Mouse (Mus musculus) intestine, embryonic 16.5 days (tissue): ENCODE results near the gene Spata31d1b. TPM values are rescaled to one million over a fixed set of nuclear protein-coding genes. Genes with fewer than 3 reads are reported as not detected.

Experiments used
- ATAC-seq: fragments of 200-750 bp; cut with Nextera tagmentation; 2 replicates; pipeline ENCODE4 v1.8.0; 2017; ENCODE audit warnings: moderate TSS enrichment, moderate library complexity
- H3K27ac ChIP-seq: fragments of 300-500 bp; sonication (generic); 2 replicates; pipeline ENCODE4 v1.5.1; 2014; ENCODE audit warnings: mild to moderate bottlenecking, low read length
- H3K27me3 ChIP-seq: fragments of 300-500 bp; sonication (generic); replicated peaks from 2 replicates; pipeline ENCODE4 v1.6.1; 2014; ENCODE audit warnings: low read length, control low read depth, mixed read lengths; ENCODE audit not compliant: control insufficient read depth, insufficient read depth
- H3K36me3 ChIP-seq: fragments of 300-500 bp; sonication (generic); 2 replicates; pipeline ENCODE4 v1.6.1; 2014; ENCODE audit warnings: low read length, control low read depth; ENCODE audit not compliant: control insufficient read depth, insufficient read depth
- H3K4me1 ChIP-seq: fragments of 300-500 bp; sonication (generic); 2 replicates; pipeline ENCODE4 v1.6.1; 2014; ENCODE audit warnings: low read length, control low read depth, mixed read lengths; ENCODE audit not compliant: control insufficient read depth, insufficient read depth
- H3K4me2 ChIP-seq: fragments of 300-500 bp; sonication (generic); 2 replicates; pipeline ENCODE4 v1.6.1; 2014; ENCODE audit warnings: low read depth, low read length, control low read depth
- H3K4me3 ChIP-seq: fragments of 300-500 bp; sonication (generic); 2 replicates; pipeline ENCODE4 v1.5.1; 2014; ENCODE audit warnings: mild to moderate bottlenecking, low read length
- H3K9ac ChIP-seq: fragments of 300-500 bp; sonication (generic); 2 replicates; pipeline ENCODE4 v1.6.1; 2014; ENCODE audit warnings: low read depth, low read length
- H3K9me3 ChIP-seq: fragments of 300-500 bp; sonication (generic); 2 replicates; pipeline ENCODE4 v1.6.1; 2016; ENCODE audit warnings: low read length, control low read depth; ENCODE audit not compliant: control insufficient read depth
- WGBS: fragments of 180-500 bp; shearing (Covaris S2); extraction: QIAGEN DNeasy Blood & Tissue Kit; methylation state at CpG from one replicate; pipeline ENCODE4 v1.1.7; 2014; 5-methylcytosine and 5-hydroxymethylcytosine counted together
- polyA plus RNA-seq: library from polyadenylated mRNA; unstranded; fragments of >200 nt; fragmentation: Nextera tagmentation; extraction: Ambion mirVana; gene quantifications from 2 replicates; pipeline ENCODE4 v1.2.1, GENCODE M21; 2015

Spata31d1b gene
- polyA plus RNA-seq, 1 experiment from 2014 or later = not detected

DNA sequence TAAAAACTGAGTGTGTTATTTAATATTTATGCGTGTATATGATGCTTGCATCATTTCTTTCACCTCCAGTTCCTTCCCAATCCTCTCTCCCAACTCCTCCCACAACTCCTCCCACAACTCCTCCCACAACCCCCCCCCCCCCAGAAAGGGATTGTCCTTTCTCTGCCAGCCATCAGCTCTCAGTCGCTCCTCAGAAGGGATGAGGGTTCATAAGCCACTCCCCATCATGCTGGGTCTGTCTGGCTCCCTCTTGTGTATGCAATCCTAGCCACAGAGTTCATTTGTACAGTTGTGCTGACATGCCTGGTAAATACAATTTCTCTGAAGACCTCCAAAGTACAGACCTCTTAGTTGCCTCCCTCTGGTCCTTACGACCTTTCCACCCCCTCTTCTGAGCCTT lies 23.1 kb downstream of the Spata31d1b start:
- WGBS = 28% methylated on average over 3 of the region's 3 CpGs
- peak; percentile 68 for ATAC-seq

GRCm38 (mm10) chr13:59738455-59738854 lies 26.4 kb downstream of the Spata31d1b start:
- H3K36me3 ChIP-seq = no peaks in the 10 kb centered on the region
- no peak for ATAC-seq
- H3K4me1 ChIP-seq = no peaks in the 10 kb centered on the region; the same call in 1 of the 2 replicates

More for the DNA sequence above, 23.1 kb downstream of the Spata31d1b start:
- Histone ChIP-seq H3K9ac (no peak overlapping the region), H3K36me3 (no peaks in the 10 kb centered on the region), H3K27ac (no peak overlapping the region), H3K27me3 (no peaks in the 10 kb centered on the region), H3K4me2 (no peak overlapping the region), H3K9me3 (no peaks in the 10 kb centered on the region), H3K4me1 (no peaks in the 10 kb centered on the region; the same call in 1 of the 2 replicates), H3K4me3 (no peak overlapping the region)

GRCm38 (mm10) chr13:59739397-59739796 lies 27.3 kb downstream of the Spata31d1b start:
- H3K9ac ChIP-seq = no peak overlapping the region
- H3K36me3 ChIP-seq = no peaks in the 10 kb centered on the region
- ATAC-seq = no peak
- H3K27me3 ChIP-seq = no peaks in the 10 kb centered on the region
- H3K4me1 ChIP-seq = no peaks in the 10 kb centered on the region; the same call in 1 of the 2 replicates
- no peak overlapping the region for H3K4me2 ChIP-seq
- 92% methylated on average over 4 of the region's 4 CpGs for WGBS
- no peak overlapping the region for H3K4me3 ChIP-seq
- no peaks in the 10 kb centered on the region for H3K9me3 ChIP-seq
- no peak overlapping the region for H3K27ac ChIP-seq

More at GRCm38 (mm10) chr13:59738455-59738854, 26.4 kb downstream of the Spata31d1b start:
- 93% methylated on average over 2 of the region's 2 CpGs for WGBS
- Histone ChIP-seq H3K27me3 (no peaks in the 10 kb centered on the region), H3K27ac (no peak overlapping the region), H3K9me3 (no peaks in the 10 kb centered on the region), H3K9ac (no peak overlapping the region), H3K4me2 (no peak overlapping the region), H3K4me3 (no peak overlapping the region)

GRCm38 (mm10) chr13:59741096-59741495 lies 29.0 kb downstream of the Spata31d1b start:
- Histone ChIP-seq H3K9me3 (no peaks in the 10 kb centered on the region), H3K4me2 (no peak overlapping the region), H3K4me1 (no peaks in the 10 kb centered on the region), H3K4me3 (no peak overlapping the region), H3K9ac (no peak overlapping the region), H3K36me3 (no peaks in the 10 kb centered on the region), H3K27me3 (no peaks in the 10 kb centered on the region), H3K27ac (no peak overlapping the region)
- no peak for ATAC-seq
- 85% methylated on average over 11 of the region's 11 CpGs for WGBS

- H3K4me2 ChIP-seq = no peak overlapping the region
- no peaks in the 10 kb centered on the region for H3K36me3 ChIP-seq
- no peaks in the 10 kb centered on the region for H3K9me3 ChIP-seq
- WGBS = 65% methylated on average over 10 of the region's 10 CpGs
- no peak overlapping the region for H3K4me3 ChIP-seq
- no peak overlapping the region for H3K27ac ChIP-seq
- no peaks in the 10 kb centered on the region for H3K27me3 ChIP-seq
- ATAC-seq = no peak
- no peaks in the 10 kb centered on the region for H3K4me1 ChIP-seq
- no peak overlapping the region for H3K9ac ChIP-seq
Measured at GRCm38 (mm10) chr13:59741697-59742096, 29.6 kb downstream of the Spata31d1b start.

DNA sequence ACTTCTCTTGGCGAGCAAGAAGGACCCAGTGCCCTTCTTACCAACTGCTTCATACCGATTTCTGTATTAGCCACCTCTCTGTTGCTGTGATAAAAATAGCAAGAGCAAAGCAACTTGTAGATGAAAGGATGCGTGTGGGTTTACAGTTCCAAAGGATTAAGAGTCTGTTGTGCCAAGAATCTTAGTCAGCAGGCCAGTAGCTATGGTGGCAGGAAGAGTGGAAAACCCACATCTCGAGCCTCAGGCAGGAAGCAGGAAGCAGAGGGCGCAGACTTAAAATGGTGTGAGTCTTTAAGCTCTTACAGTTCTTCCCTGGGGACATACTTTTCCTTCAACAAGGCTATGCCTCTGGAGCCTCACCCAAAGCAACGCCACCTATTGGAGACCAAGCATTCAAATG lies 33.4 kb downstream of the Spata31d1b start:
- ATAC-seq = no peak
- Histone ChIP-seq H3K27me3 (no peaks in the 10 kb centered on the region), H3K4me3 (no peak overlapping the region), H3K27ac (no peak overlapping the region), H3K4me1 (no peaks in the 10 kb centered on the region), H3K9me3 (no peaks in the 10 kb centered on the region), H3K9ac (no peak overlapping the region), H3K36me3 (no peaks in the 10 kb centered on the region), H3K4me2 (no peak overlapping the region)
- WGBS = 79% methylated on average over 6 of the region's 6 CpGs

GRCm38 (mm10) chr13:59746164-59746563 lies 34.1 kb downstream of the Spata31d1b start:
- Histone ChIP-seq H3K4me2 (no peak overlapping the region), H3K36me3 (no peaks in the 10 kb centered on the region), H3K4me1 (no peaks in the 10 kb centered on the region), H3K9me3 (no peaks in the 10 kb centered on the region), H3K4me3 (no peak overlapping the region), H3K27ac (no peak overlapping the region), H3K27me3 (no peaks in the 10 kb centered on the region), H3K9ac (no peak overlapping the region)
- 67% methylated on average over 6 of the region's 6 CpGs for WGBS
- ATAC-seq = no peak

DNA sequence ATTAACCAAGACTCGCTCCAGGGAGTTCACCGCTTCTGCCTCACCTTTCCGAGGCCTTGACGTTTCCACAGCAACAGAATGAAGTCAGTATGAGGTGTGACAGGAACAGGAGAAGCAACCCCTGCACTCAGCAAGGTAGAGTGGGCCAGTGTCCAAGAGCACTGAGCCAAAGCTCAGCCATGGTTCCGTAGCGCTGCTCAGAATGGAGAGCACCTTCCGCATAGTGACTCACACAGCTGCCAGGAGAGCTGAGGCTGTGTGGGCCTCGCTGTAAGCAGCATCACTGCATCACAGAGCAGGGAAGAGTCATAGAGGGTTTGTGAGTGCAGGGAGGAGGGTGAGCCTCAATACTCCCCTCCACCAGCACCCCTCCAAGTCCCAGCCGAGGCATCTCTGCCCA lies 34.6 kb downstream of the Spata31d1b start, which contains the start of gene 1700014D04Rik:
Gene 1700014D04Rik, minus strand, starts transcription at position 42 of the 400 bp plus-strand sequence.
- H3K4me3 ChIP-seq = no peak within 1 kb of the TSS
- no peaks in the 10 kb centered on the region for H3K9me3 ChIP-seq
- no peak within 1 kb of the TSS for H3K4me2 ChIP-seq
- H3K4me1 ChIP-seq = no peaks in the 10 kb centered on the region
- no peaks in the 10 kb centered on the region for H3K27me3 ChIP-seq
- no peak within 1 kb of the TSS for H3K27ac ChIP-seq
- WGBS = 77% methylated on average over 9 of the region's 9 CpGs
- ATAC-seq = no peak
- no peaks in the 10 kb centered on the region for H3K36me3 ChIP-seq
- no peak within 1 kb of the TSS for H3K9ac ChIP-seq

- WGBS = 68% methylated on average over 12 of the region's 12 CpGs
- H3K27me3 ChIP-seq = no peaks in the 10 kb centered on the region
- H3K36me3 ChIP-seq = 0 out of 2 replicates have a peak, but pooled peaks cover 5% of the 10 kb centered on the region
- no peaks in the 10 kb centered on the region for H3K9me3 ChIP-seq
- no peak overlapping the region for H3K9ac ChIP-seq
- H3K27ac ChIP-seq = no peak overlapping the region
- no peak overlapping the region for H3K4me2 ChIP-seq
- no peak overlapping the region for H3K4me3 ChIP-seq
- no peaks in the 10 kb centered on the region for H3K4me1 ChIP-seq
- no peak for ATAC-seq
Measured at GRCm38 (mm10) chr13:59750310-59750709, 38.2 kb downstream of the Spata31d1b start.

- Histone ChIP-seq H3K9ac (no peak overlapping the region), H3K4me2 (no peak overlapping the region), H3K9me3 (no peaks in the 10 kb centered on the region), H3K27ac (no peak overlapping the region), H3K4me3 (no peak overlapping the region), H3K36me3 (0 out of 2 replicates have a peak, but pooled peaks cover 10% of the 10 kb centered on the region), H3K4me1 (no peaks in the 10 kb centered on the region), H3K27me3 (no peaks in the 10 kb centered on the region)
- ATAC-seq = no peak
- WGBS = 91% methylated on average over 7 of the region's 7 CpGs
Measured at GRCm38 (mm10) chr13:59756906-59757305, 44.8 kb downstream of the Spata31d1b start.
